Mouse (Mus musculus) G1E (cell line): Measurements from ENCODE around the gene Tmem30b. TPM values are rescaled to one million over a fixed set of nuclear protein-coding genes. Genes with fewer than 3 reads are reported as not detected.
"Not testable (repeated sequence)": the region's sequence is repeated elsewhere in the genome, so short reads cannot be mapped to it uniquely, and the experiment has no call there.

Source experiments
- ATAC-seq: 2 replicates; pipeline ENCODE4 v1.8.0; 2016; ENCODE audit warnings: mild to moderate bottlenecking; ENCODE audit not compliant: insufficient number of reproducible peaks, poor library complexity, low FRiP score, severe bottlenecking; ENCODE audit errors: extremely low read depth
- DNase-seq: peaks from one replicate; pipeline ENCODE4 v3.0.0; 2012; ENCODE audit warnings: low spot score
- H3K27me3 ChIP-seq: 2 replicates; pipeline ENCODE4 v1.6.1; 2012; ENCODE audit warnings: mild to moderate bottlenecking, low read length, inconsistent platforms; ENCODE audit not compliant: insufficient read depth
- H3K36me3 ChIP-seq: replicated peaks from 2 replicates; pipeline ENCODE3; 2012; ENCODE audit warnings: mild to moderate bottlenecking, inconsistent platforms
- H3K4me1 ChIP-seq: 2 replicates; pipeline ENCODE4 v1.6.1; 2012; ENCODE audit warnings: low read depth, low read length, inconsistent platforms, mixed read lengths; ENCODE audit not compliant: insufficient read depth
- H3K4me3 ChIP-seq: 2 replicates; pipeline ENCODE4 v1.5.1; 2012; ENCODE audit warnings: low read depth, mild to moderate bottlenecking, inconsistent platforms, low read length, moderate library complexity, mixed read lengths
- H3K9me3 ChIP-seq: replicated peaks from 2 replicates; pipeline ENCODE4 v1.6.1; 2012; ENCODE audit warnings: inconsistent platforms
- CTCF ChIP-seq: IDR thresholded peaks from 2 replicates; pipeline ENCODE4 v1.5.1; 2012; ENCODE audit warnings: low read depth, low read length, inconsistent platforms, mixed read lengths
- GATA1 ChIP-seq: IDR thresholded peaks from 2 replicates; pipeline ENCODE4 v1.6.1; 2012; ENCODE audit warnings: borderline replicate concordance, low read length, inconsistent platforms, mixed read lengths
- GATA2 ChIP-seq: IDR thresholded peaks from 2 replicates; pipeline ENCODE4 v1.6.1; 2012; ENCODE audit warnings: low read depth, low read length, inconsistent platforms, borderline replicate concordance
- POLR2AphosphoS5 ChIP-seq: IDR thresholded peaks from 2 replicates; pipeline ENCODE4 v1.6.1; 2012; ENCODE audit warnings: low read depth, low read length, inconsistent platforms; ENCODE audit not compliant: insufficient replicate concordance
- TAL1 ChIP-seq: conservative IDR thresholded peaks from 2 replicates; pipeline ENCODE4 v1.6.1; 2012; ENCODE audit warnings: low read depth, low read length, inconsistent platforms, mixed read lengths
- polyA plus RNA-seq: library from polyadenylated mRNA; stranded (reverse); fragments of >175 nt; gene quantifications from 2 replicates; pipeline ENCODE4 v1.2.3, GENCODE M21; 2012
- total RNA-seq, 2 experiments: library from RNA; stranded (forward) in 1 of 2; stranded (reverse) in 1 of 2; fragments of 200-1000 nt in 1 of 2; fragments of >200 nt in 1 of 2; fragmentation: Nextera tagmentation in 1 of 2; gene quantifications; 2 replicates each; pipeline ENCODE4 v1.2.3; 2014 to 2017

Gene Tmem30b
- total and polyA plus RNA-seq, 3 experiments: 0.22 TPM; not detected in 2

- DNase-seq (no peak), ATAC-seq (no peak)
- Histone ChIP-seq H3K36me3 (no peaks in the 10 kb centered on the region), H3K4me3 (no peak overlapping the region), H3K27me3 (peaks cover 6% of the 10 kb centered on the region), H3K9me3 (peaks cover 22% of the 10 kb centered on the region), H3K4me1 (no peaks in the 10 kb centered on the region)
- no peak for TF ChIP-seq GATA2
- TF ChIP-seq GATA1: no peak
- TF ChIP-seq POLR2AphosphoS5: no peak
- no peak for TF ChIP-seq TAL1
- TF ChIP-seq CTCF: no peak
These were observed 34.6 kb upstream of the Tmem30b start for GRCm38 (mm10) chr12:73580811-73581210.

- Histone ChIP-seq H3K27me3 (peaks cover 2% of the 10 kb centered on the region; the same call in 1 of the 2 replicates), H3K9me3 (peaks cover 4% of the 10 kb centered on the region; the same call in 1 of the 2 replicates), H3K36me3 (no peaks in the 10 kb centered on the region), H3K4me1 (no peaks in the 10 kb centered on the region), H3K4me3 (no peak overlapping the region)
- no peak for ATAC-seq
- DNase-seq: no peak
- TF ChIP-seq GATA1 (no peak), POLR2AphosphoS5 (no peak)
These were observed 31.9 kb upstream of the Tmem30b start for GRCm38 (mm10) chr12:73578141-73578540.

GRCm38 (mm10) chr12:73574632-73575031, 28.4 kb upstream of the Tmem30b start:
- Histone ChIP-seq H3K36me3 (no peaks in the 10 kb centered on the region), H3K27me3 (peaks cover 2% of the 10 kb centered on the region; the same call in 1 of the 2 replicates), H3K4me1 (no peaks in the 10 kb centered on the region), H3K9me3 (no peaks in the 10 kb centered on the region; the same call in 1 of the 2 replicates), H3K4me3 (no peak overlapping the region)
- DNase-seq: no peak
- ATAC-seq: no peak
- no peak for TF ChIP-seq CTCF
- TF ChIP-seq GATA1: no peak
- TF ChIP-seq GATA2: no peak
- TF ChIP-seq TAL1: no peak
- no peak for TF ChIP-seq POLR2AphosphoS5

GRCm38 (mm10) chr12:73565620-73565969, 19.4 kb upstream of the Tmem30b start:
- Histone ChIP-seq H3K9me3 (no peaks in the 10 kb centered on the region), H3K27me3 (no peaks in the 10 kb centered on the region), H3K36me3 (no peaks in the 10 kb centered on the region), H3K4me1 (no peaks in the 10 kb centered on the region), H3K4me3 (no peak overlapping the region)
- ATAC-seq: no peak
- DNase-seq: no peak
- TF ChIP-seq POLR2AphosphoS5 (no peak), GATA1 (no peak), GATA2 (no peak), TAL1 (no peak), CTCF (no peak)

- H3K9me3 ChIP-seq: no peaks in the 10 kb centered on the region
- no peaks in the 10 kb centered on the region for H3K36me3 ChIP-seq
- H3K27me3 ChIP-seq: no peaks in the 10 kb centered on the region
- TF ChIP-seq GATA1 (no peak), GATA2 (no peak), CTCF (no peak), POLR2AphosphoS5 (no peak), TAL1 (no peak)
- H3K4me3 ChIP-seq: no peak overlapping the region
- H3K4me1 ChIP-seq: no peaks in the 10 kb centered on the region
- DNase-seq (no peak), ATAC-seq (no peak)
These were observed 18.8 kb upstream of the Tmem30b start for GRCm38 (mm10) chr12:73564795-73565619.

GRCm38 (mm10) chr12:73564176-73564575, 18.0 kb upstream of the Tmem30b start:
- H3K36me3 ChIP-seq: no peaks in the 10 kb centered on the region
- no peak overlapping the region for H3K4me3 ChIP-seq
- DNase-seq (no peak), ATAC-seq (no peak)
- no peak for TF ChIP-seq TAL1
- no peak for TF ChIP-seq POLR2AphosphoS5
- TF ChIP-seq GATA1: no peak
- no peak for TF ChIP-seq GATA2
- no peak for TF ChIP-seq CTCF
- no peaks in the 10 kb centered on the region for H3K4me1 ChIP-seq
- no peaks in the 10 kb centered on the region for H3K9me3 ChIP-seq
- no peaks in the 10 kb centered on the region for H3K27me3 ChIP-seq

- ATAC-seq, H3K4me1 ChIP-seq, H3K9me3 ChIP-seq, H3K27me3 ChIP-seq, DNase-seq, H3K36me3 ChIP-seq, H3K4me3 ChIP-seq: not testable (repeated sequence)
These were observed 16.9 kb upstream of the Tmem30b start for GRCm38 (mm10) chr12:73563122-73563521.
